Mouse (Mus musculus) small intestine, adult 2 months (tissue): ENCODE measurements around the gene Atp6v0a1.

ENCODE experiments used
- CTCF ChIP-seq: fragments of 200-500 bp; IDR thresholded peaks from 2 replicates; pipeline ENCODE4 v1.5.1; 2012; ENCODE audit warnings: low read depth, mild to moderate bottlenecking, control low read depth, inconsistent platforms, low read length, moderate library complexity, mixed read lengths; ENCODE audit not compliant: insufficient replicate concordance, insufficient read length; ENCODE audit errors: extremely low read depth
- POLR2A ChIP-seq: fragments of 200-500 bp; IDR thresholded peaks from 2 replicates; pipeline ENCODE4 v1.6.1; 2012; ENCODE audit warnings: low read depth, mild to moderate bottlenecking, control low read depth, inconsistent platforms, low read length, moderate library complexity

- no peak for TF ChIP-seq CTCF
- no peak for TF ChIP-seq POLR2A
These were observed 100.1 kb downstream of the Atp6v0a1 start for GRCm38 (mm10) chr11:101109351-101109750.
